Mouse (Mus musculus): ENCODE results near the gene Krt6b. TPM values are rescaled to one million over a fixed set of nuclear protein-coding genes. Genes with fewer than 3 reads are reported as not detected.
"Not testable (repeated sequence)": the region's sequence is repeated elsewhere in the genome, so short reads cannot be mapped to it uniquely, and the experiment has no call there.

Gene Krt6b
- total RNA-seq (2015) (not detected in 2 replicates), total RNA-seq (2017) (not detected in 2 replicates)

DNA sequence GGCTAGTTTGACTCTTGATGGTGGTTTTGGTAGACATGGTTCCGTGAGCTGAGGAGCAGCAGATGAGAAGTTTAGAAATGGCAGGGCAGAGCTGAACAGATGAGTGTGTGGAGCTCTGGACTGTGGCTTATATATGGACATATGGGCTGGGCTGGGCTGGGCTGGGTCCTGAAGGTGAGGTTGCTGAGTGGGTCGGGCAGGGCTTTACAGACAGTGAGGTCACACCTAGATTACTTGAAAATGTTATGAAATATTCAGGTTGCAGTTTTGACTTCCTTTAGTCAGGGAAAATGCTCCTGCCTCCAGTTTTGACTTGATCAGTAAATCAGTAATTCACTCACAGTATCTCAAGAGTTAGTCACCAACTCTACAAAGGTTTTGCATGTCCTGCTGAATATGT, at the start of gene Krt6b:
Gene Krt6b, minus strand, starts transcription at position 101 of the 400 bp plus-strand sequence.
- no peak for ATAC-seq (replicated peaks; ENCODE audit: poor library complexity)

DNA sequence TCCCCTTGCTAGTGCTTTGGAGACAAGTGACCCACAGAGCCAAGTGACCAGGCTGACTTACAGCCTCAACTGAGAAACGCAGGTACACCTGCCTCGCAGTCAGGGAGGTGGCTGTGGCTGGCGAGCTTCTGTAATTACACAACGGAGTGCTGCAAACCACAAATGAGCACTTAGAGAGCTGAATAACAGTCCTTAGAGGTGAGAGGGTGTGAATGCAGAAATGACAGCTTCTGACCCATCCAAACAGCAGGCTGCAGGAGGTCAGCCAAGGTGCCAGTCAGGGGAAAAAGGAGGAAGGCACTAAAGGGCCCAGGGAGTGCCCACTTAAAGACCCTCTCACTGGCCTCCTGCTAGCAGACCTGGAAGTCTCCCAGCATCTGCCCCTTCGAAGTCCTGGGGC, 44.6 kb upstream of the Krt6b start:
- ATAC-seq (replicated peaks; ENCODE audit: poor library complexity): no peak

DNA sequence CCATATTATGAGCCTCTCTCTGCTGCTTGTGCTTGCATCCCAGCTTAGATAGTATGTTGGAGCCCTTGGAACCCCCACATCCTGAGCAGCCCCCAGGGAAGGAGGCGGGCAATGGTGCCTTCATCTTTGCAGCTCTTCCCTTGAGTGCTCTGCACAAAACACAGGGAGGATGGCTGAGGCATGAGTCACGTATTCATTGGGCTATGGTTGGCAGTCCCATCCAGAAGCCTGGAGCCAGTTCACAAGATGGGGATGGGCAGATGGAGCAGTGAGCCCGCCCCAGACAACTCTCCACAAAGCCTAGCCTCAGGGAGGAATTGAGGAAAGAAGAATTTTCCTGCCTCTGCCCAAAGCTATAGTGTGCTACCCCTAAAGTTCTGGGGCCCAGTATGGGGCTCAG, 35.7 kb upstream of the Krt6b start:
- no peak for ATAC-seq (replicated peaks; ENCODE audit: poor library complexity)

DNA sequence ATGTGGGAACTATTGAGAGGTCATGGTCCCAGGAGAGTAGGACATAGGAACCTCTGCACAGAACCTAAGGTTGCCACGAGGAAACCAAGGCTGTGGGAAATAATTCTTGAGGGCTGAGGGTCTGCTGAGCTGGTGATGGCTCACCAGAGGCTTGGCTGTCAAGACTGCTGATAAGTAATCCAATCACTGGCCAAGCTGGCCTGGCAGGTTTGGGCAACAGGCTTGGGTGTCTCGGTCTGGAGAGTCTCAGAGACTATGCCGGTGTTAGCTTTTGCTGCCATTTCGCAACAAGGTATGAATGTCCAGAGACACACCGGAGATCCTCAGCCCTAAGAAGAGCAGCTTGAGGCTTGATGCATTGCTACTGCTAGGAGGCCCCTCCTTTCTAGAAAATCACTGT, 34.3 kb upstream of the Krt6b start:
- no peak for ATAC-seq (replicated peaks; ENCODE audit: poor library complexity)

DNA sequence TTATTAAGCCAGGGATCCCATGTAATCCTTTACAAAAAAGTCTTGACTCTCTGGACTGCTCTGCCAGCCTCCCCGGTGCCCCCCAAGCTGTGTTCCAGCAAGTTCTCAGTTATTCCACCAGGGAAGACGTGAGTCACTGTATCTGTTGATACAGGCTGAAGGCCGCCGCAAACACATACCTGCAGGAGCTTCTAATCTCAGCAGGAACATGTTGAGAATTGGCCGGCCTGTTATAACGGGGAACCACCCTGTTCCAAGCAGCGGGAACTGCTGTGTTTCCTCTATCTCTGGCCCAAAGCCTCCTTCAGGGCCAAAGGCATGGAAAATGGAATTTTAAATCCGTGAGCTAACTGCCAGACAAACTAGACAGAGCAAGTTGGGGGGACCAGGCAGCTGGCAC, 33.6 kb upstream of the Krt6b start:
- ATAC-seq (replicated peaks; ENCODE audit: poor library complexity): no peak

DNA sequence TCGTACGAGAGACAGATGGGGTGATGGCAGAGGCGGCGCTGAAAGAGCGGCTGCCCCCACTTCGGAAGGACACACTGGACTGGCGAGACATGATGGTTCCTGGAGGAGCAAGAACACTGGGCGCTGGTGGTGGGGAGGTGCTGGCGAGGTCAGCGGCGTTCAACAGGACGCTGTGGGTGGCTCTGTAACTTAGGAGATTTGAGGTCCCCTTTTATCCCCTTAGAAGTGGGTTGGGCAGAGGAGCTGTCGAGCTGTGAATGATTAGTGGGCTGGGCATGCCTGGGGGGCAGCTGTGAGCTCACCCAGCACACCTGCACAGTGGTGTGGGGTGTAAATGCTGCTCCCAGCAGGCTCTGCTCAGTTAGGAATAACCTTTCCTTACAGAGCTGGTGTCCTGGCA, 32.6 kb upstream of the Krt6b start, which contains the start of gene Krt5:
Gene Krt5, minus strand, starts transcription at position 179 of the 400 bp plus-strand sequence.
- no peak for ATAC-seq (replicated peaks; ENCODE audit: poor library complexity)

DNA sequence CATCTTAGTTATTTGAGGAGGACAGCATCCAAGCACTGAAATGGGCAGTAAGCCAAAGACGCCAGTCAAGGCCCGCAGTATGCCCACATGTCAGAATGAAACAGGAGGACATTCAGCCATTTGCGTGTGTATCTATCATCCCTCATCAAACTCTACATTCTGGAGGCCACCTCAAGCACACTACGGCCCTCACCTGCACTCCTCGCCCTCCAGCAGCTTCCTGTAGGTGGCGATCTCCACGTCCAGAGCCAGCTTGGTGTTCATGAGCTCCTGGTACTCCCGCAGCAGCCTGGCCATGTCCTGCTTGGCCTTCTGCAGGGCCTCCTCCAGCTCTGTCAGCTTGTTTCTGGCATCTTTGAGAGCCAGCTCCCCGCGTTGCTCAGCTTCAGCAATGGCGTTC, 28.6 kb upstream of the Krt6b start:
- no peak for ATAC-seq (replicated peaks; ENCODE audit: poor library complexity)

DNA sequence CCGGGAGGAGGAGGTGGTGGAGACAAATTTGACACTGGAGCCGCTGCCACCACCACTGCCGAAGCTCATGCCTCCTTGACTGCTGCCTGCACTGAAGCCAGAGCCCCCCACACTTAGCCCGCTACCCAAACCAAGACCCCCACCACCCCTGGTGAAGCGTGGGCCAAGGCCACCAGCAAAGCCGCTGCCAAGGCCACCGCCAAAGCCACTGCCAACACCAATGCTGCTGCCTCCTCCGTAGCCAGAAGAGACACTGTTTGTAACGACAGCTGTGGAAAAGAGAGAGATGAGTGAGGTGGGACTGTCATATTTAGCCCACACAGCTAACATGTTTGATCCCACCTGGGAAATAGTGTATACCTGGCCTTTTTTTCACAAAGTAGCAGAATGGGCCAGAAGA, 27.4 kb upstream of the Krt6b start:
- ATAC-seq (replicated peaks; ENCODE audit: poor library complexity): no peak

DNA sequence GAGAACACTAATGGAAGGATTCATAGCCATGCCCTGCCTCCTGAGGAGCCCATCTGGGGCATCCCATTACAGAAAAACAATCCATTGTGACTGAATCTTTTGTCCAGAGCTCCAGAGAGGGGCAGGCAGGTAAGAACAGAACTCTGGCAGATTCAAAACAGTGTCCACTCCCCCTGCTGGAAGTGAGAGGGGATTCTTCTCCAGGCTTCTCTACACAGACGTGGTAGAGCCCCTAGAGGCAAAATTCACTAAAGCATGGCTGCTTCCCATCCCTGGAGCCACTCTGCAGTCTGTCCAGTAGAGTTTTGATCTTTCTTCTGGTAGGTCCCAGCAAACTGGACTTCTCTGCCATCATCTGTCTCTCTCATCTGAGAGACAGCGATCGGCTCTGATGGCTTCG, 24.0 kb upstream of the Krt6b start:
- no peak for ATAC-seq (replicated peaks; ENCODE audit: poor library complexity)

DNA sequence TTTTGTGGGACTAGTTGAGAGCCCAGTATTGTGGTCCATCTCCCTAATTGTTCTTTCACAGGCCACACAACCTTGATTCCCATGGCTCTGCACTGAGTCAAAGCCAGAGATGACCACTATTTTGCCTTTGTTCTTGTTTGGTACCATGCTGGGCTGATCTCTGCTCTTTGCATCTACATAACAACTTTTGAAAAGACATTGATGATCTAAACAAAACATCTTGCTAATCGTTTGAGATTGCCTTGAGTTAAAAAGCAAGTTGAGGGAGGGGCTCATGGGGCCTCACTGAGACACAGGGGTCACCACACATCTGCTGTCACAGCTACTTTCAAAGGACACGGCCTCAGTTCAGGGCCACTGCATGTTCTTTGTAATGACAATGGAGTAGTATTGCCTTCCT, 22.3 kb upstream of the Krt6b start:
- ATAC-seq (replicated peaks; ENCODE audit: poor library complexity): no peak

DNA sequence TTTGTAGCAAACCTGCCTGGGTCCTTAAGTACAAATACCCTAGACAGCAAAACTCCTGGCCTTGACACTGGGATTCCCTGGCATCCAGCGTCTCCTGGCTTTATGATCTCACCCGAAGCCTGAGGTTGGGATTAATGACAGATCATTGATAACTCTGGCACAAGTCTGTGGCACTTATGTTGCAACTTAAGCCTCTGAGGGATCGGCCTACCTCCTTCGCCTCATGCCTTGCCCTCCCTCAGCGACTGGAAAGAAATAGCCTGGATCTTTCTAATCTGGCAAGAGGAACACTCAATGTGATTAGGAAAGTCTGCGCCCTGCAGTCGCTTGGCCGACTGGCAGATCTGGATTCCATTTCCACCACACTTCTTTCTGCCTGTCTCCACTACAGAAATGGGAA, 19.8 kb upstream of the Krt6b start:
- ATAC-seq (replicated peaks; ENCODE audit: poor library complexity): no peak

DNA sequence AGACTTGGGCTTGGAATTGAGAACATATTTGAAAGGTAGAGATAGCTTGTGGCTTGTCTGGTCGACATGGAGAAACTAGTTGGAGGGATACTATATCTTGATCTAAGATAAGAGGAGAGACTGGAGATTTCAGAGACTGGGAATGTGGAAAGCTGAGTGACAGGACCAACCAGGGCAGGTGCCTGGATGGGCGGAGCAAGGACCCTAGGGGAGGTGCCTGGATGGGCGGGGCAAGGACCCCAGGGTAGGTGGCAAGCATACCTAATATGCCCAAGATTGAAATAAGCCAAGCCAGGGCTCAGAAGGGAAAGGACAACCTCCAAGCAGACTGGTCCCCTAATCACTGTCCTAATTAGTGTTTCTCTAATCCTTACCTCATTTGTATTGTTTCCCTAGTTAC, 19.1 kb upstream of the Krt6b start:
- ATAC-seq (replicated peaks; ENCODE audit: poor library complexity): no peak

DNA sequence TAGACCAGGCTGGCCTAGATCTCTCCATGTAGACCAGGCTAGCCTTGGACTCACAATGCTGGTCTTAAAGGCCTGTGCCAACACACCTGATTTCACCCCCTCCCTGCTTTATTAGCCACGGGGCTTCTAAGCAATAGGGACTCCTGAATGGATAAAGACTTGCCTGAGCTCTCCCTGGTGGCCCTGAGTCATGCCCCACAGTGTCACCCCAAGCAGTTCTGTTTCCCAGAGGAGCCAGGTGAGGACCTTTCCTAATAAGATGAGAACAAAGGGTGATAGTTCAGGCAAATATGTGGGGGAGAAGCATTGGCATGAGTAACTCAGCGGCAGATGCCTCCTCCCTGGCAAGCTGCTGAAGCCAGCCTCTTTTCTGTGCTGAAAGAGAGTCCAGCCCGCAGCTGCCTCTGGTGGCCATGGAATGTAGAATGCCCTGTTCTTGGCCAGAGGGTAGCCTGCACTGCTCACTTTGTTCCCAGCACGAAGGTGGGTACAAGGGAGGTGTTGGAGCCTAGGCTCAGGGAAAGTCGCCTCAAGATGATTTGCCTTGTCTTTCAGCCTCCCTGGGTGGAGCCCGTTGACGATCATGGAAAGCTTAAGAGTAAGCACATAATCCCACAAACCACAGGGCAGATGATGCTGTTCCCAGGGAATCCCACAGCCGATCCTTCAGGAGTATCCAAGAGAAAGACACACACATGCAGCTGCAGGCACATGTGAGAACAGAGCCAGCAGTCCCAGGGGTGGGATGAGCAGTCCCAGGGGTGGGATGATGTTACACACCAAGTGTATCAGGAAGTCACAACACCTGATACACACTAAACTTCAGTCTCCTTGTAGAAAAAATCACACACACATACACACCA, 17.5 kb upstream of the Krt6b start:
- ATAC-seq (replicated peaks; ENCODE audit: poor library complexity): no peak

DNA sequence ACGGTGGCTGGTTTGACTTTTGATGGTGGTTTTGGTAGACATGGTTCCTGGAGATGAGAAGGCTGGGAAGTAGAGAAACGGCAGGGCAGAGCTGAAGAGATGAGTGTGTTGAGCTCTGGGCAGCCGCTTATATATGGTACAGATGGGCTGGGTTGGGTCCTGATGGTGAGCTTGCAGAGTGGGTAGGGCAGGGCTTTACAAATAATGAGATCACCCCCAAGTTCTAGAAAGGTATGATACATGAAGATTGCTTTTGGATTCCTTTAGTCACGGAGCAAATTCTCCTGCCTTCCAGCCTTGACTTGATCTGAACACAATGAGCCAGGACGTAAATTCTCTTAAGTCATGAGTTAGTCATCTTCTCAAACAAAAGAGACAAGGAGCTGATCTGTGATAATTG, 14.1 kb upstream of the Krt6b start, which contains the start of gene Krt6a:
Gene Krt6a, minus strand, starts transcription at position 101 of the 400 bp plus-strand sequence.
- no peak for ATAC-seq (replicated peaks; ENCODE audit: poor library complexity)

DNA sequence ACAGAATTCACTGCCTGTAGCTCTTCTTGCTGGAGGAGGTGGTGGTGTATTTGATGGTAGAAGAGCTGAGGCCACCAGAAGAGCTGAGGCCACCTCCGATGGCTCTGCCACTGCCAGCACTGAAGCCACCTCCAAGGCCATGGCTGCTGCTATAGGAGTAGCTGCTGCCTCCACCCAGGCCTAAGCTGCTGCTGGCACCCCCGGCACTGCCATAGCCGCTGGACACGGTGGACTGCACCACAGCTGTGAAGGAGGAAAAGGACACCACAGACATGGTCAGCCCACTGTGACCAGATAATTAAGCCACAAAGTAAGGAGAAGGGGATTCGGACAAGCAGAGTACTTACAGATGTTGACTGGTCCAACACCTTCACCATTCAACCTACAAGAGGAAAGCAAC, 10.4 kb upstream of the Krt6b start:
- ATAC-seq (replicated peaks; ENCODE audit: poor library complexity): not testable (repeated sequence)

DNA sequence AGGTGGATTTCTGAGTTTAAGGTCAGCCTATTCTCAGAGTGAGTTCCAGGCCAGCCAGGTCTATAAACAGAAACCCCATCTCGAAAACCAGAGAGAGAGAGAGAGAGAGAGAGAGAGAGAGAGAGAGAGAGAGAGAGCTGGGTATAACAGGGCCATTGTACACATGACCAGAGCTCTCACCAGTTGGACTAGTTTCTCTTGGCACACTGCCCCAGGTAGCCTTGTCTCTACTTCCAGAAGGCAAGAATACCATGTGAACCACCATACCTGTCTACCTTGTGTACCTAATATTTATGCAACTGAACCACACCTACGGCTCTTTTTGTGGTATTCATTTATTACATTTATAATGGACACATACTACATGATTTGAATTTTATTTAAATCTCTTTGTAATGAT, 8.1 kb upstream of the Krt6b start:
- ATAC-seq (replicated peaks; ENCODE audit: poor library complexity): no peak

DNA sequence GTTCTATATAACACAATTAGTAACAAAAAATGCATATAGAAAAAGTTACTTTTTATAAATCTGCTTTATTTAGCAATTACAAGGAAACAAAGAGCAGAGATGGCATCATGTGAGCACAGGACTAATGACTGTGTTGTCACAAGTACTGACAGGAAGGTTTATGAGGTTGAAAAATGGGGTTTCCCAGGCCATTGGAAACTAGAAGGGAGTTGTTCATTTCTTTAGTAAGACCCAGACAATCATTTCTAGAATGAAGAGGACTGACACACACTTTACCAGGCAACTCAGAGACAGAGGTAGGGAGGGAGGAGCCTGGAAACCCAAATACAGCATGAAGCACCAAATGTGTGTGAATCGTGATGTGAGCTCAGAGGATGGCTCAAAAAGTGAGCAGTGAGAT, 4.1 kb downstream of the Krt6b start:
- no peak for ATAC-seq (replicated peaks; ENCODE audit: poor library complexity)

DNA sequence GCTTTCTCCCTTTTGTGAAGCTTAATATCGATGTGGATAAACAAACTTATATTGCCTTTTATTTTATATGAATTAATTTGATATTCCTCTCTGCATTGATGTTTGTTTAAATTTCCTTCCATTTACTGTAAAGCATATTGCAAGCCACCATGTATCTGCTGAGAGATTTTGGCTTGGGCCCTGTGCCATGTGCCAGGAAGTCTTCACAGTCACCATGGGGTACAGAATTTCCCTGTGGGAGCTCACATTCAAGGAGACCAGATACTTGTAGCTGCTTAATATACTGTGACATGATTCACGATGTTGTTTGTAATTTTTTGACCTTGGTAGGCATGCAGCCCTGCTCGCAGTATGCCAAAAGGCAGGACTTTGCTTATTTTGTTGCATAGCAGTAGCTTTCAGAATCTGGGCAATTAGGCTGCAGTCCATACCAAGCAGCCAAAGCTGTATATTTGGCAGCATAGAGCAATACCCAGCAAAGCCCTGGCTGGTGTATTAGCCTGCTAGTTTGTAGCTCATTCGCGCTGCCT, 27.3 kb downstream of the Krt6b start:
- ATAC-seq (replicated peaks; ENCODE audit: poor library complexity): no peak

DNA sequence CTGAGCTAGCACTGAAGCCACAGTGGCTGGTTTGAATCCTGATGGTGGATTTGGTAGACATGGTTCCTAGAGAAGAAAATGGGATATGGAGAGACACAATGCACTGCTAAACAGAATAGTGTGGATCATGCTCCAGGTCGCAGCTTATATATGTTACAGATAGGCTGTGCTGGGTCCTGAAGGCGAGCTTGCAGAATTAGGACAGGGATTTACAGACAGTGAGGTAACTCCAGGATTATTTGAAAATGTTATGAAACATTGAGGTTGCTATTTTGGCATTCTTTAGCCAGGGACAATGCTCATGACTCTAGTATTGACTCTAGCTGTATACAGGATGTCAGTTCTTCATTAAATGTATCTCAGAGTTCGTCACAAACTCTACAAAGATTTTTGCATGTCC, 32.8 kb downstream of the Krt6b start, which contains the start of gene Gm5478:
Gene Gm5478, minus strand, starts transcription at position 101 of the 400 bp plus-strand sequence.
- ATAC-seq (replicated peaks; ENCODE audit: poor library complexity): no peak

DNA sequence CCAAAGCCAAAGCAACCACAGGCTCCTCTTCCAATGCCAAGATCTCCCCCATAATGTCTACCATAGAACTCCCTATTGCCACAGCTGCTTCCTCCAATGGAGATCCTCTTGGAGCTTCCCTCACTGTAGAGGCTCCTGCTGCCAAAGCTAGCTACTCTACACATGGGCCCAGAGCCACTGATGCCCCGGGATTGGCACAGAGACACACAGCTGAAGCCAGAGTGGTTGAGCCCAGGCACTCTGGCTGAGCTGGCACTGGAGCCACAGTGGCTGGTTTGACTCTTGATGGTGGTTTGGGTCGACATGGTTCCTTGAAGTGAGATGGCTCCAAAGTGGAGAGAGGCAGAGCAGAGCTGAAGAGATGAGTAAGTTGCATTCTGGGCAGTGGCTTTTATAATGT, 52.2 kb downstream of the Krt6b start, which contains the start of gene Gm5414:
Gene Gm5414, minus strand, starts transcription at position 305 of the 400 bp plus-strand sequence.
- ATAC-seq (replicated peaks; ENCODE audit: poor library complexity): no peak

Measured in megakaryocyte progenitor cell, adult 5-6 weeks (primary cell).